Mouse (Mus musculus) lung, embryonic 14.5 days (tissue): ENCODE results near the gene Gm10322. TPM values are rescaled to one million over a fixed set of nuclear protein-coding genes. Genes with fewer than 3 reads are reported as not detected.
A peak's percentile ranks its signal among the peaks of the same experiment; 100 is the strongest.

Experiments used
- ATAC-seq: fragments of 200-750 bp; cut with Nextera tagmentation; 2 replicates; pipeline ENCODE4 v1.8.0; 2017; ENCODE audit warnings: mild to moderate bottlenecking, moderate TSS enrichment, moderate library complexity; ENCODE audit not compliant: insufficient read depth
- DNase-seq: peaks from one replicate; pipeline ENCODE4 v3.0.0-alpha.2; 2015
- H3K27ac ChIP-seq: fragments of 300-500 bp; sonication (generic); 2 replicates; pipeline ENCODE4 v1.5.1; 2014; ENCODE audit warnings: low read depth, mild to moderate bottlenecking, moderate library complexity
- H3K27me3 ChIP-seq: fragments of 300-500 bp; sonication (generic); 2 replicates; pipeline ENCODE4 v1.6.1; 2014; ENCODE audit warnings: low read length, control low read depth; ENCODE audit not compliant: insufficient read depth
- H3K36me3 ChIP-seq: fragments of 300-500 bp; sonication (generic); 2 replicates; pipeline ENCODE4 v1.6.1; 2014; ENCODE audit warnings: control low read depth; ENCODE audit not compliant: insufficient read depth
- H3K4me1 ChIP-seq: fragments of 300-500 bp; sonication (generic); 2 replicates; pipeline ENCODE4 v1.6.1; 2014; ENCODE audit warnings: antibody characterized with exemption, control low read depth; ENCODE audit not compliant: insufficient read depth
- H3K4me2 ChIP-seq: fragments of 300-500 bp; sonication (generic); 2 replicates; pipeline ENCODE4 v1.6.1; 2014; ENCODE audit warnings: mild to moderate bottlenecking
- H3K4me3 ChIP-seq: fragments of 300-500 bp; sonication (generic); 2 replicates; pipeline ENCODE4 v1.5.1; 2014; ENCODE audit warnings: low read depth, low read length
- H3K9ac ChIP-seq: fragments of 300-500 bp; sonication (generic); 2 replicates; pipeline ENCODE4 v1.6.1; 2014
- H3K9me3 ChIP-seq: fragments of 300-500 bp; sonication (generic); 2 replicates; pipeline ENCODE4 v1.6.1; 2016; ENCODE audit warnings: low read depth, low read length, control low read depth
- CTCF ChIP-seq: IDR thresholded peaks from 2 replicates; pipeline ENCODE4 v1.5.1; 2016; ENCODE audit warnings: antibody characterized with exemption, low read depth
- WGBS: fragments of 180-500 bp; shearing (Covaris S2); extraction: QIAGEN DNeasy Blood & Tissue Kit; methylation state at CpG from one replicate; pipeline ENCODE4 v1.1.7; 2014; 5-methylcytosine and 5-hydroxymethylcytosine counted together
- polyA plus RNA-seq: library from polyadenylated mRNA; unstranded; fragments of >200 nt; fragmentation: Nextera tagmentation; extraction: Ambion mirVana; gene quantifications from 2 replicates; pipeline ENCODE4 v1.2.1, GENCODE M21; 2014

The Gm10322 gene
- polyA plus RNA-seq, 1 experiment from 2014 or later = not detected

- DNase-seq = no peak
- 88% methylated on average over 5 of the region's 5 CpGs for WGBS
These were observed 30.2 kb upstream of the Gm10322 start for GRCm38 (mm10) chr10:59585621-59586020.

GRCm38 (mm10) chr10:59586821-59587220 lies 29.0 kb upstream of the Gm10322 start:
- no peak for TF ChIP-seq CTCF
- H3K9ac ChIP-seq = no peak overlapping the region
- no peaks in the 10 kb centered on the region for H3K27me3 ChIP-seq
- no peak overlapping the region for H3K4me3 ChIP-seq
- H3K27ac ChIP-seq = no peak overlapping the region
- 77% methylated on average over 15 of the region's 15 CpGs for WGBS
- no peaks in the 10 kb centered on the region for H3K9me3 ChIP-seq
- 0 out of 2 replicates have a peak, but pooled peaks cover 2% of the 10 kb centered on the region for H3K36me3 ChIP-seq
- H3K4me2 ChIP-seq = no peak overlapping the region
- ATAC-seq = no peak
- H3K4me1 ChIP-seq = no peaks in the 10 kb centered on the region
- DNase-seq = no peak

More at GRCm38 (mm10) chr10:59585621-59586020, 30.2 kb upstream of the Gm10322 start:
- Histone ChIP-seq H3K9me3 (no peaks in the 10 kb centered on the region), H3K4me3 (no peak overlapping the region), H3K27ac (no peak overlapping the region), H3K27me3 (no peaks in the 10 kb centered on the region), H3K9ac (no peak overlapping the region), H3K36me3 (0 out of 2 replicates have a peak, but pooled peaks cover 2% of the 10 kb centered on the region), H3K4me2 (no peak overlapping the region), H3K4me1 (no peaks in the 10 kb centered on the region)
- no peak for TF ChIP-seq CTCF
- no peak for ATAC-seq

- H3K36me3 ChIP-seq = 0 out of 2 replicates have a peak, but pooled peaks cover 2% of the 10 kb centered on the region
- H3K27me3 ChIP-seq = no peaks in the 10 kb centered on the region
- 81% methylated on average over 7 of the region's 7 CpGs for WGBS
- H3K4me1 ChIP-seq = no peaks in the 10 kb centered on the region
- TF ChIP-seq CTCF = no peak
- H3K4me2 ChIP-seq = no peak overlapping the region
- H3K27ac ChIP-seq = no peak overlapping the region
- H3K4me3 ChIP-seq = no peak overlapping the region
- H3K9ac ChIP-seq = no peak overlapping the region
- DNase-seq = no peak
- no peak for ATAC-seq
- H3K9me3 ChIP-seq = no peaks in the 10 kb centered on the region
These were observed 27.7 kb upstream of the Gm10322 start for GRCm38 (mm10) chr10:59588135-59588534.

GRCm38 (mm10) chr10:59589420-59589819 lies 26.4 kb upstream of the Gm10322 start:
- Histone ChIP-seq H3K27me3 (no peaks in the 10 kb centered on the region), H3K4me1 (no peaks in the 10 kb centered on the region), H3K4me3 (no peak overlapping the region), H3K9ac (no peak overlapping the region), H3K27ac (no peak overlapping the region), H3K36me3 (no peaks in the 10 kb centered on the region), H3K9me3 (no peaks in the 10 kb centered on the region), H3K4me2 (peak overlapping the region; percentile 38)
- WGBS = 84% methylated on average over 7 of the region's 7 CpGs
- DNase-seq (no peak), ATAC-seq (no peak)
- TF ChIP-seq CTCF = no peak

GRCm38 (mm10) chr10:59589856-59590255 lies 26.0 kb upstream of the Gm10322 start:
- H3K4me2 ChIP-seq = peak overlapping the region; percentile 38
- H3K4me3 ChIP-seq = no peak overlapping the region
- 72% methylated on average over 13 of the region's 13 CpGs for WGBS

GRCm38 (mm10) chr10:59590606-59591005 lies 25.3 kb upstream of the Gm10322 start:
- Histone ChIP-seq H3K27ac (no peak overlapping the region), H3K9ac (no peak overlapping the region), H3K4me2 (no peak overlapping the region), H3K9me3 (no peaks in the 10 kb centered on the region), H3K4me3 (no peak overlapping the region), H3K36me3 (no peaks in the 10 kb centered on the region), H3K4me1 (no peaks in the 10 kb centered on the region), H3K27me3 (no peaks in the 10 kb centered on the region)
- no peak for TF ChIP-seq CTCF
- ATAC-seq (no peak), DNase-seq (no peak)
- 91% methylated on average over 9 of the region's 9 CpGs for WGBS

More at GRCm38 (mm10) chr10:59589856-59590255, 26.0 kb upstream of the Gm10322 start:
- Histone ChIP-seq H3K27ac (no peak overlapping the region), H3K4me1 (no peaks in the 10 kb centered on the region), H3K36me3 (no peaks in the 10 kb centered on the region), H3K27me3 (no peaks in the 10 kb centered on the region), H3K9me3 (no peaks in the 10 kb centered on the region), H3K9ac (no peak overlapping the region)
- ATAC-seq (no peak), DNase-seq (peak; percentile 30)
- no peak for TF ChIP-seq CTCF

- WGBS = 73% methylated on average over 13 of the region's 13 CpGs
- Histone ChIP-seq H3K4me2 (no peak overlapping the region), H3K9ac (no peak overlapping the region), H3K36me3 (no peaks in the 10 kb centered on the region), H3K4me1 (no peaks in the 10 kb centered on the region), H3K9me3 (no peaks in the 10 kb centered on the region), H3K4me3 (no peak overlapping the region), H3K27me3 (no peaks in the 10 kb centered on the region), H3K27ac (no peak overlapping the region)
- TF ChIP-seq CTCF = no peak
- ATAC-seq (peak; percentile 47), DNase-seq (peak; percentile 66)
These were observed 21.9 kb upstream of the Gm10322 start for GRCm38 (mm10) chr10:59593826-59594570.
